Mouse (Mus musculus): ENCODE results near the gene Pls3.
A peak's percentile ranks its signal among the peaks of the same experiment; 100 is the strongest.
"Not testable (repeated sequence)": the region's sequence is repeated elsewhere in the genome, so short reads cannot be mapped to it uniquely, and the experiment has no call there.

Pls3 gene

DNA sequence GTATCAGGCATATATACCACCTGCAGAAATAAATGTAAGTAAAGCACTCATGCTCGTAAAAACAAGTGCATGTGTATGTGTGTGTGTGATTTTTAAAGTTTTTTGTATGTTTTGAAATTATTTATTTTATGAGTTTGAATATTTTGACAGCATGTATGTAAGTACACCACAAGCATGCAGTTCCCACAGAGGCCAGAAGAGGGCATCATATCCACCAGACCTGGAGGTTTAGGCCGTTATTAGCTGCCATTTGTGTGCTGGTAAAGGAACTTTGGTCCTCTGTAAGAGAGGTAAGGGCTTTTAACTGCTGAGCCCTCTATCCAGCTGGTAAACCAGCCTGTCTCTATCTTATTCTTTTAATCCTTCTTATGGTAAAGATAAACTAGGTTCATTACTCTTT is 97.5 kb downstream of the Pls3 start:
- no peak for DNase-seq (ENCODE audit: low spot score in 2 of 2)

DNA sequence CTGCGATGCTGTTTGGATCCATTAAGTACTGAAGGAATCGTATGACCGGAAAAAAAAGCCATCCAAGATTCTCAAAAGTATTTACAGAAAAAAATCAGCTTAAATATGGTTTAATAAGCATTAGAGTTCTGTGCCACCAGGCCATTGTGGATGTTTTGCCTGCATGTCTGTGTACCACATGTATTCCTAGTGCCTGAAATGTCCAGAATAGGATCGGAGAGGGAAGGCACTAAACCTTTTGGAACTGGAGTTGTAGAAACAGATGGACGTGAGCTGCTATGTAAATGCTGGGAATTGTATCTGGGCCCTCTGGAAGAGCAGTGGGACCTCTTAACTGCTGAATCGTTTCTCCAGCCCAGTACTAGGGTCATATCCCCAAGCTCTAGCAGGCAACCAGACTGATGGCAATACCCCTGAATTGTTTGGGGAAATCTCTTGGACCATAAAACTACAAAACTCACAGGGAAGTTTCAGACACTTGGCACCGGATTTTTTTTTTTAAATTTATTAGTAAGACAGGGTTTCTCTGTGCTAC is 110.1 kb downstream of the Pls3 start:
- no peak for DNase-seq (ENCODE audit: low spot score in 2 of 2)

DNA sequence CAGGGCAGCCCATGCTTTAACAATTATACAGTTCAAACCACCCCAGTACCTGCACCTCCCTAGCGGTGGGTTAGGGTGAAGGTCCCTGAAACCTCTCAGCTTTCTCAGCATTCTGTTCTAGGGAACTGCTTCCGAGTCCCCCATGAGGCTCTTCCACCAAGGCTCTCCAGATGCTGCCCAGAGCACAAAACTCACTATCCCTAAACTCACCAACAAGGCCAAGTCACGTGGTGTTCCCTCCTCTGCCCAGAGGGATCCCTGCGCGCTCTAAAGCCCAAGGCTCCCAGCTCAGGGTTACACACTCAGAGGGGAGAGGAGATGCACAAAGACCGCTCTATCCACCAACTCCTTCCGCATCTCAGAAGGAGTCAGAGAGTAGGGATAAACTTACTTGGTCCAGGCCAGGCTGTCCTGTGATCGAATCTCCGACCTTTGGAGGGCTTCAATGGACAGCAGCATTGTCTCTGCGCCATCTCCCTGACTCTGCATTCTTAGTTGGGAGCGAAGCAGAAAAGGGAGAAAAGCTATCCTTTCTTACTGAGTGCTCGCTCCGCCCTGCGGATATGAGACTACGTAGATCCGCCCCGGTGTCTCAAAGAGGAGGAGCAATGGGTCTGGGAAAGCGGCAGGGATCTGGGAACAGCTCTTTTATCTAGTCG is 110.7 kb downstream of the Pls3 start:
- DNase-seq (ENCODE audit: low spot score in 2 of 2): peak; percentile 26 to 32

DNA sequence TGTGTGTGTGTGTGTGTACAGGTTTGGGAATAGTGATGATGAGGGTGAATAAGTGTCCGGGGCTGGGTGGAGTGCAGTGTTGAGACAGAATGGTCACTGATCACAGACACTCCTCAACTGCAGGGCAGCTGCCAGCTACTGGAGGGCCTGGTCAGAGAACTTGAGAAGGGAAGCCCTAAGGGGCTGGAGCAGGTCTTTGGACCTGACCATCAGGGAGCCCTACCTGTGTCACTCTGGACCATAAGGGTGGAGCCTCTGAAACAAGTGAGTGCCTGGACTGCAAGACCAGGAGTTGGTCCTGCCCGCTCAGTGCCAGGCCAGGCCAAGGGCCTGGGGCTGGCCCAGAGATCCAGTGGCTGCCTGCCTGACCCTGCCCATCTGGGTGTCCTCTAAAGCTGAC is 115.5 kb downstream of the Pls3 start:
- DNase-seq (ENCODE audit: low spot score in 2 of 2): not testable (repeated sequence)

DNA sequence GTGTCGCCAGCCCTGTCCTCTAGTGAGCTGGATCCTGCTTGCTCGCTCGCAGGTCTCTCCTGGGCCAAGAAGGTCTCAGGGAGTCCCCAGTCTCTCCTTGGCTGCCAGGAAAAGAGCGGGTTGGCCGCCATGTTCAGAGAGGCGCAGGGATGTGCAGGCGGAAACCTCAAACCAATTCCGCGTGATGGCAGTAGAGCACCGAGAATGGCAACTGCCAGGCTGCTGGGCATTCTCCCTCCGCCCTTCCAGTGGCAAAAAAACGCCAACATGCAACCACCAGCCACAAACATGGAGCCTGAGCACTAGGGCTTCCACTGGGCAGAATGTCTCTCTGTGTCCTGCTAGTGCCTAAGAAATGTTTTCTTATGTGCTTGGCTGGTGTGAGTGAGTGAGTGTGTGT is 115.9 kb downstream of the Pls3 start:
- peak in 1 of 2 experiments; percentile 81 for DNase-seq (ENCODE audit: low spot score in 2 of 2)

DNA sequence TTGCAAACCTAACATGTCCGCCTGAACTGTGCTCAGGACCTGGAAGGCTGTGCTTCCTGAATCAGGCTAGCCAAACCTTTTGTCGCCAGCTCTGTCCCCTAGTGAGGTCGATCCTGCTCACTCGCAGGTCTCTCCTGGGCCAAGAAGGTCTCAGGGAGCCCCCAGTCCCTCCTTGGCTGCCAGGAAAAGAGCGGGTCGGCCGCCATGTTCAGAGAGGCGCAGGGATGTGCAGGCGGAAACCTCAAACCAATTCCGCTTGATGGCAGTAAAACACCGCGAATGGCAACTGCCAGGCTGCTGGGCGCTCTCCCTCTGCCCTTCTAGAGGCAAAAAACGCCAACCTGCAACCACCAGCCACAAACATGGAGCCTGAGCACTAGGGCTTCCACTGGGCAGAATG is 117.0 kb downstream of the Pls3 start:
- peak in 1 of 2 experiments; percentile 55 for DNase-seq (ENCODE audit: low spot score in 2 of 2)

DNA sequence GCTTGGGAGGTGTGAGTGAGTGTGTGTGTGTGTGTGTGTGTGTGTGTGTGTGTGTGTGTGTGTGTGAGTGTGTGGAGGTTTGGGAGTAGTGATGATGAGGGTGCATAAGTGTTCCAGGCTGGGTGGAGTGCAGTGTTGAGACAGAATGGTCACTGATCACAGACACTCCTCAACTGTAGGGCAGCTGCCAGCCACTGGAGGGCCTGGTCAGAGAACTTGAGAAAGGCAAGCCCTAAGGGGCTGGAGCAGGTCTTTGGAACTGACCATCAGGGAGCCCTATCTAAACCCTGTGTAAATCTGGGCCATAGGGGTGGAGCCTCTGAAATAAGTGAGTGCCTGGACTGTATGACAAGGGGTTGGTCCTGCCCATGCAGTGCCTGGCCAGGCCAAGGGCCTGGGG is 120.5 kb downstream of the Pls3 start:
- not testable (repeated sequence) for DNase-seq (ENCODE audit: low spot score in 2 of 2)

DNA sequence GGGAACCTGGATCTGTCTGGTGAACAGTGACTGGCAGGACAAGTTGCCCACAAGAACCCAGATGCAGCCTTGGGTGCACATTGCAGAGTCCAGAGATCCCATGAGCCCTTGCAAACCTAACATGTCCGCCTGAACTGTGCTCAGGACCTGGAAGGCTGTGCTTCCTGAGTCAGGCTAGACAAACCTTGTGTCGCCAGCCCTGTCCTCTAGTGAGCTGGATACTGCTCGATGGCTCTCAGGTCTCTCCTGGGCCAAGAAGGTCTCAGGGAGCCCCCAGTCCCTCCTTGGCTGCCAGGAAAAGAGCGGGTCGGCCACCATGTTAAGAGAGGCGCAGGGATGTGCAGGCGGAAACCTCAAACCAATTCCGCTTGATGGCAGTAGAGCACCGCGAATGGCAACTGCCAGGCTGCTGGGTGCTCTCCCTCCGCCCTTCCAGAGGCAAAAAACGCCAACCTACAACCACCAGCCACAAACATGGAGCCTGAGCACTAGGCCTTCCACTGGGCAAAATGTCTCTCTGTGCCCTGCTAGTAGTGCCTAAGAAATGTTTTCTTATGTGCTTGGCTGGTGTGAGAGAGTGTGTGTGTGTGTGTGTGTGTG is 124.8 kb downstream of the Pls3 start:
- peak in 1 of 2 experiments; percentile 55 for DNase-seq (ENCODE audit: low spot score in 2 of 2)

DNA sequence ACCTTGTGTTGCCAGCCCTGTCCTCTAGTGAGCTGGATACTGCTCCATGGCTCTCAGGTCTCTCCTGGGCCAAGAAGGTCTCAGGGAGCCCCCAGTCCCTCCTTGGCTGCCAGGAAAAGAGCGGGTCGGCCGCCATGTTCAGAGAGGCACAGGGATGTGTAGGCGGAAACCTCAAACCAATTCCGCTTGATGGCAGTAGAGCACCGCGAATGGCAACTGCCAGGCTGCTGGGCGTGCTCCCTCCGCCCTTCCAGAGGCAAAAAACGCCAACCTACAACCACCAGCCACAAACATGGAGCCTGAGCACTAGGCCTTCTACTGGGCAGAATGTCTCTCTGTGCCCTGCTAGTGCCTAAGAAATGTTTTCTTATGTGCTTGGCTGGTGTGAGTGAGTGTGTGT is 125.7 kb downstream of the Pls3 start:
- DNase-seq (ENCODE audit: low spot score in 2 of 2): peak in 1 of 2 experiments; percentile 72

DNA sequence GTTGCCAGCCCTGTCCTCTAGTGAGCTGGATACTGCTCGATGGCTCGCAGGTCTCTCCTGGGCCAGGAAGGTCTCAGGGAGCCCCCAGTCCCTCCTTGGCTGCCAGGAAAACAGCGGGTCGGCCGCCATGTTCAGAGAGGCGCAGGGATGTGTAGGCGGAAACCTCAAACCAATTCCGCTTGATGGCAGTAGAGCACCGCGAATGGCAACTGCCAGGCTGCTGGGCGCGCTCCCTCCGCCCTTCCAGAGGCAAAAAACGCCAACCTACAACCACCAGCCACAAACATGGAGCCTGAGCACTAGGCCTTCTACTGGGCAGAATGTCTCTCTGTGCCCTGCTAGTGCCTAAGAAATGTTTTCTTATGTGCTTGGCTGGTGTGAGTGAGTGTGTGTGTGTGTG is 130.5 kb downstream of the Pls3 start:
- DNase-seq (ENCODE audit: low spot score in 2 of 2): peak in 1 of 2 experiments; percentile 78

DNA sequence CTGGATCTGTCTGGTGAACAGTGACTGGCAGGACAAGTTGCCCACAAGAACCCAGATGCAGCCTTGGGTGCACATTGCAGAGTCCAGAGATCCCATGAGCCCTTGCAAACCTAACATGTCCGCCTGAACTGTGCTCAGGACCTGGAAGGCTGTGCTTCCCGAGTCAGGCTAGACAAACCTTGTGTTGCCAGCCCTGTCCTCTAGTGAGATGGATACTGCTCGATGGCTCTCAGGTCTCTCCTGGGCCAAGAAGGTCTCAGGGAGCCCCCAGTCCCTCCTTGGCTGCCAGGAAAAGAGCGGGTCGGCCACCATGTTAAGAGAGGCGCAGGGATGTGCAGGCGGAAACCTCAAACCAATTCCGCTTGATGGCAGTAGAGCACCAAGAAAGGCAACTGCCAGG is 135.5 kb downstream of the Pls3 start:
- DNase-seq (ENCODE audit: low spot score in 2 of 2): not testable (repeated sequence)
